Mouse (Mus musculus) large intestine, adult 2 months (tissue): ENCODE measurements around the gene Spx. TPM values are rescaled to one million over a fixed set of nuclear protein-coding genes. Genes with fewer than 3 reads are reported as not detected.

Experiments used
- DNase-seq: peaks from one replicate; pipeline ENCODE4 v3.0.0-alpha.2; 2012; ENCODE audit warnings: low read depth, low spot score
- WGBS: fragments of 180-500 bp; shearing (Covaris S2); methylation state at CpG from one replicate; pipeline ENCODE4 v1.1.7; 2018; 5-methylcytosine and 5-hydroxymethylcytosine counted together
- polyA plus RNA-seq: library from polyadenylated mRNA; depleted of rRNA; stranded (reverse); fragments of >200 nt; gene quantifications from 2 replicates; pipeline ENCODE4 v1.2.3, GENCODE M21; 2012; rRNA removed

Spx gene
- polyA plus RNA-seq, result 0.27 and 0.36 TPM in 2 replicates

DNA sequence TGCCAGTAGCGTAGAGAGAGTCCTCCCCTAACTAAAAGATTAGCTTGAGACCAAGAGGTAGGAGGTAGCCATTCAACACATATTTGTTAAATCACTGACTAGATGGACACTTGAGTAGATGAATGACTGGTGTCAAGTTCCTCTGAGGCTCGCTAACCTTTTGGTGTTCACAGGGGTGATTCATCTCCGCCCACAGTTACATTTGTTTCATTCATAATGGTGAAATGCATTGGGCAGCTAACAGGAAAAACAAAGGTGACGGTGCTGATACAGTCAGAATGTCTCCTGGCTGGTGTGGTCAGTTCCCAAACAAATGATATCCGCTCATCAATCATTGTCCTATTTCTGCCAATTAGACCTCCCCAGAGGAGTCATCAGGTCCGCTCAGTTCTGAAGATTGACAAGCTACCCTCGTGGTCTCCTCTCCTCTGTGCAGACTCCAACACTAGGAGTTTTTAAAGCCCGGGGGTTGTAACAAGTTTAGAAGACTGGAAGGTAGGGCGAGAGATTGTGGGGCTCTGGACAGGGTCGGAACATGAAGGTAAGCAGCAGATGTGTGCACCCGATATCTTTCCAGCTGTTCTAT is at the start of gene Spx:
Spx (plus strand) TSS at position 536 of the 586 bp plus-strand sequence.
- no peak for DNase-seq

GRCm38 (mm10) chr6:142365742-142366472 is 47.3 kb upstream of the Spx start:
- DNase-seq, result no peak
- 76% methylated on average over 8 of the region's 8 CpGs for WGBS

More for the DNA sequence above, at the start of gene Spx:
- WGBS, result 77% methylated on average over 11 of the region's 11 CpGs

DNA sequence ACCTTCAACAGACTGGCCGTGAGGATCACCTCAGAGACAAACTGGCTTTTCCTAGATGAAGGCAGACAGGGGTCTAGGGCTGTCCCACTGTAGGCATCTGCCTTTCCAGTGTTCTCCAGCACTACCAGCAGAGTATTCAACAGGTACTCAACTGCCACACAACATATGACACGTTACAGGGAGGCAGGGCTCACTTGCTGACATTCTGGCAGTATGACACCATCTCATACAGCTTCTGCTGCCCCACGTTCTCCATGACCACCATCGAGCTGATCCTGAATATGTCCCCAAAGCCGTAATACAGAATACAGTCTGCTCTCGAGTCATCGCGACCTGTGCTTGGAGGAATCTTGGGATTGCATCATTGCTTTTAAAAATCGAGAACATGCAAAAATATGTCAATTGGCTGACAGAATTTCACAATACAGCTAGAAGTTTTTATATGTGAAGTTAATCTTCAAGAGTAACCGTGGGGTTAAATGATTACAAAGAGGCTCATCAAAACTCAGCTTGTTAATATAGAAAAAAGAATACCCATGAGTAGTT is 46.7 kb upstream of the Spx start:
- WGBS, result 89% methylated on average over 10 of the region's 10 CpGs
- DNase-seq, result no peak

DNA sequence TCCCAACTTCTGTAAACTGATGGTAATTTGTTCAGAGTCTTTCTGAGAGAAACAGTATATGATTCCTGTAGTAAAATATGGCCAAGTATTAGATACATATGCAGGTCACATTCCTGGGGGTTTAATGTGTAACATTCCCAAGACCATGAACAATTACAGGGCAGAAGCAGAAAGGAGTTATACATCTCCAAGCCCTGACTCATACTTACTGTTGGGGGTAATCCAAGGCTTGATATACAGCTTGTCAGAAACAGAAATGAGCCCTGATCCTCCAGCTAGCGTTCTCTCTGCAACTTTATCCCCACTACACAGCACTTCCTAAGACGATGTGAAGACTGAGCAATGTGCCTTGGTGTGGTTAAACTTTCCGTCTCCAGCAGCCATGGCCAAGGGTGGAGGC is 45.7 kb upstream of the Spx start:
- DNase-seq, result no peak
- WGBS, result 88% methylated on average over 3 of the region's 3 CpGs

DNA sequence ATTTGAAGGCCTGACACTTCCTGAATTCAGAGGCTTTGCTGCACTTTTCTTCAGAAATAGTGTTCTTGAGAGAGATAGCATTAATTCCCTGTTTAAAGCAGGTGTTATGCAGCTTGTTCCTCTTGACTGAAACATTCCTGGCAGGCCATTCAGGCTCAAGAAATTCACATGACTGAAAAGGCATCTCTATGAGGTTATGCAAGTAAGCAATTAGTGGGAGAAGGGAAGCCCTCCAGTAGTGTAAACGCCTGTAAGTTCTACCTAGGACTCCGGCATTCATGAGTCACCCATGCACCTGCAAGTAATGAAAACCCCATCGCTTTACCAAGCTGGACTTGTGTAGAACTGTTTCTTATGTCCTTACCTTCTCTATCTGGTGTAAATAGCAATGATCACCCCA is 43.7 kb upstream of the Spx start:
- WGBS, result 84% methylated on average over 3 of the region's 3 CpGs
- DNase-seq, result no peak

GRCm38 (mm10) chr6:142377081-142377480 is 36.2 kb upstream of the Spx start:
- 56% methylated on average over 1 of the region's 1 CpGs for WGBS
- no peak for DNase-seq

DNA sequence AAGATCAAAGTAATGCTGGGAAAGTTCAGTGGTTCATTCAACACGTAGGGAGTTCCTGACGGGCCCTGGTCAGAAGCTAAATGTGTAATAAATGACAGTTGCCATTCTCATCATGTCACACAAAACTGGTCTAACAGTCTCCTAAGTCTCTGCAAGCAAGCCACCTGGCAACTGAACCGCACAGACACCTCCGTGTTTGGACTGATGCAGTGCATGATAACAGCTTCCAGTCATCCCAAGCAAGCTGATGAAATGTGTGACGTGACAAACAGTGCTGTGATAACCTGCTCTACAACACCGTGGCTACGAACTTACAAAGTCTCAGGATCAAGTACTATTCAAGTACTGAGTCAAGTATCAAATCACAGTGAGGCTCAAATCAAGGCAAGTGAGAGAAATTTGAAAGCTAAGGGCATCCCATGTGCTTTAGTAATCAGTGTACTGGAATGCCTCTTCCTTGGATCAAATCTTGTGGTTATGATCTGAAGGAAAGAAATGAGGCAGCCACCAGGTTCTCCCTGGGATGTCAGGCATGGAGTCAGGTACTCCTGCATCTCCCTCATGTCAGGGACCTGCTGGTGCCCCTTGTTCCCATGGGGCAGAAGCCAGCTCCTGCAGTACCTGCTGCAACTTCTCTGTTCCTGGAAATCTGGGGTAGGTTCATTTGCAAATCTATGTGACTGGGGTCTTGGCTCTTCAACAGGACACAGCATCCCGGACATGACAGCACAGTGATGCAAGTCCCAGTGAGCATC is 34.5 kb upstream of the Spx start:
- no peak for DNase-seq
- WGBS, result 90% methylated on average over 8 of the region's 8 CpGs

DNA sequence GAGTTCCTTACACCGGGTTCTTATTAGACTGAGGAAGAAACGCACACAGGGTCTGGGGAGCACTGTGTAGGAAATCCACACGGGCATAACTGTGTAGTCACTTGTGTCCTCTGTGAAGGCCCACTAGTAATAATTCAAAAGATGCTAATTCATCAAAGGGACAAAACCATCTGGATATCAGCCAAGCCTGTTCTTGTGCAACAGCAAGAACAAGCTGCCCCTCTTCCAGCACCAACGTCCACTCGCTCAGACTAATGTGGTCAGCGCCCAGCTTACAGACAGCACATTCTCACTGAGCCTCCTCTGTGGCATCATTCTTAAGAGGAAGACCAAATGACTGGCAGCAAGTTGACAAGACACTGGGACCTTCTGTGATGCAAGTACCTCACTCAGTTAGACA is 33.3 kb upstream of the Spx start:
- WGBS, result 86% methylated on average over 6 of the region's 6 CpGs
- no peak for DNase-seq

DNA sequence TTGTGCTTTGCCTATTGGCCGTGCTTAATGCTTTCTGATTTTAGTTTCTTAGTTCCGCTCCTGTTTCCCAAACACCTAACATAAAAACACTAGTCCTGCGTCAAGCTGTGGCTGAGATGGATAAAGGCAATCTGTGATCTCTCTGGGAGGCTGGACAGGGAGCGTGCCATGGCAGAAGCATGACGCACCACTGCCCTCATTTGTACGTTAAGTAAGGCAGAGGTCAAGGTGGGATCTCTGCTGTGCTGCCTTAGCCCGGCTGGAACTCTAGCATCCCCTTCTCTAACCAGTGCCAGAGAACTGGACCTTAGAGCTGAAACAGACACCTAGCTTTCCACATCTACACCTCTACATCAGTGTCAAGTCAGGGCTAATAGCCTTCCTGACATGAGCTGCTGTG is 31.6 kb upstream of the Spx start:
- DNase-seq, result no peak
- 94% methylated on average over 7 of the region's 7 CpGs for WGBS

- 92% methylated on average over 9 of the region's 9 CpGs for WGBS
- no peak for DNase-seq
Observed at GRCm38 (mm10) chr6:142384521-142384920, 28.7 kb upstream of the Spx start.

DNA sequence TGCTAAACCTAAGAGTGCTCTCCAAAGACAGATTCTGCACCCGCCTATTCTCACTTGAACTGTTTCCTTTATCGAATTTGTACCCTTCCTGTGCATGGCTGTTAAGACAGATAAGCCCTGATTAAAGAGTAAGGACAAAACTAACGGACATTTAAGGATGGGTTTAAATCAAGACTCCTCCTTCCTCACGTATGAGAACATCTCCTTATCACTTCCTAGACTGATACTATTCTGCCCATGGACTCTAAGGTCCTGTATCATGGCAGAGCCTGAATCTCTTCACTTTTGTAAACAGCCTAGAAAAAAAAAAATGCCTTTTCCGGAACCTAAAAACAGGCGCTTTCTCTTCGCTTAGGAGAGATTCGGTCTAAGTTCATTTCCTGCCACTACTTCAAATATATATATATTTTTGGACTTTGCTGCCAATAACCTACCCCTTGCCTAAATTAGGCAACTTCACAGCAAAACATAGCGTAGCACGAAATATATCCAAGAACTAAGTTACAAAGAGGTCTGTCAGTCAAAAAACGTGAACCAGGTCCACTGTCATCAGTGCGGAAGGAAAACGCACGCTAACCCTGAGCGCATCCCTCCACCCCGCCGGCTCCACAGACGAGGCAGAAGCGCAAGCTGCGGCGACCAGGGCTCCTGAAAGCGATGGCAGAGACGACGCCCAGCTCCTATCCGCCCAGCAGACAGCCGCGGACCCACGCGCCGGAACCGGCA is 26.8 kb upstream of the Spx start:
- DNase-seq, result no peak
- WGBS, result 3% methylated on average over 31 of the region's 31 CpGs

DNA sequence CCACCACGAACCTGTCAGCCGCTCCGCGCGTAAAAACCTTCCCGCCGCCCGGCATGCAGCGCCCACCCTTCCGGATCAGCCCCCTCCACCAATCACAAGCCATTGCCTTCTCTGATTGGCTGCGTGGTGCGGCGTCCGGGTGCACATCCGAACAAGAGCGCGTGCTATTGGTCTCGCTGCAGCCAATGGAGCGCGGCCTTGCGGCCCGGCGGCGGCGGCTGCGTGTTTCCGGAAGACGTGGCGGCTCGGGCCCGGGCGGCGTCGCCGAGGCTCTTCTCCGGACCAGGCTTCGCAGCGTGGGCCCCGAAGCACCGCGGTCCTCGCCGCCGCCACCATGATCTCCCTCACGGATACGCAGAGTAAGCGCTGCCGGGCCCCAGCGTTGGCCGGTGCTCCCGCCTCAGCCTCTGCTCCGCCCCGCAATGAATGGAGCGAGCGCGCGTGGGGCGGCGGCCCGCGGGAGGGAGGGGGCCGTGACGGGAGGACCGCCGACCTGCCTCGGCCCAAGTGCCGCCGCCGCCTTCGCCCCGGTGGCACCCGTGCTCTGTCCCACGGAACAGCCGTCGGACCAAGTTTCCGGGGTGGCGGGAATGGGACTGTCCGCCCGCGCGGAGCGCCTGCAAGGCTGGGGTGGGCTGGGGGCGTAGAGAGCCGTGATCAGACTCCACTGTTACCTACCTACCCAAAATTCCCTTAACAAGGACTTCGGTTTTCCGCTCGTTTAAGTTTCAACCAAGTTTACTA is 26.1 kb upstream of the Spx start, which contains the start of the genes Recql and Golt1b:
Recql (minus strand) TSS at position 77 of the 744 bp plus-strand sequence.
Golt1b (plus strand) TSS at position 211 of the 744 bp plus-strand sequence.
- 1% methylated on average over 87 of the region's 87 CpGs for WGBS
- DNase-seq, result peak; percentile 88

DNA sequence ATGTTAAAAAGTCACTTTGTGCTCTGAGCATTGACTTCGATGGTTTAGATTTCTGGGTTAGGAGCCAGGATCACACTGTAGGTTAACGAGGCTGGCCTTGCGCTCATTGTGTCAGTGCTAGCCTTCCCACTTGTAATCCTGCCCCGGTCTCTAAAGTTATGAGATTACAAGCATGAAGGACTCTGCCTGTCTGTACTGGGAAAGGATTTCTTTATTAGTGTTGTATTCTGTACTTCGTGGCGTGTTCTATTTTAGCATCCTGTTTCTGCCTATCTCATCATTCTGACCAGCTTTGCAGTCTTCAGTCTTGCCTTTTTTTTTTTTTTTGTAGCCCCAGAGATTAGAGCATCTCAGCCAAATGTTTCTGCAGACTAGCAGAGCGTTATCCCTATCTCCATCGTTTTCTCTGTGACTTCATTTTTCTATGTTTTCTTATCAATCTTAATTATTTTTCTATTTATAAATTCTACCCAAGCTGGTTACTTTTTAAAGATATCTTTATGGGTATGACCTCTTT is 25.4 kb upstream of the Spx start:
- DNase-seq, result no peak
- 12% methylated on average over 8 of the region's 8 CpGs for WGBS

DNA sequence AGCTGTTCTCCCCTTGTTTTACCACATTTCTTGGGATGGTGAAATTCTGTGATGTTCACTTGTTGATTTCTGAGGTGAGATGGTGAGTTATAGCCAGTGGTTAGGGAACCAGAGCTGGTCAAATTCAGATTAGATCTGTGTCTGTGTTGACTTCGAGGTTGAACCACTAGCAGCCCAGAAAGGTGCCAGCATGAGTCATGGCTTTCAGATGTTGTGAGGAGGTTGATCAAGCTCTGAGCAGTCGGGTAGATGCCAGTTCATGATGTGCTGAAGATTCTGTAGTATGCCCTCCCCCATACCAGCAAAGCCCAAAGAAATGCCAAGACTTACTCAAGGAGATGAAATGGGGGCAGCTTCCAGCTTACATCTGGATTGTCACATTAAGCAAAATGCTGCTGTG is 24.1 kb upstream of the Spx start:
- DNase-seq, result no peak
- WGBS, result 53% methylated on average over 2 of the region's 2 CpGs

DNA sequence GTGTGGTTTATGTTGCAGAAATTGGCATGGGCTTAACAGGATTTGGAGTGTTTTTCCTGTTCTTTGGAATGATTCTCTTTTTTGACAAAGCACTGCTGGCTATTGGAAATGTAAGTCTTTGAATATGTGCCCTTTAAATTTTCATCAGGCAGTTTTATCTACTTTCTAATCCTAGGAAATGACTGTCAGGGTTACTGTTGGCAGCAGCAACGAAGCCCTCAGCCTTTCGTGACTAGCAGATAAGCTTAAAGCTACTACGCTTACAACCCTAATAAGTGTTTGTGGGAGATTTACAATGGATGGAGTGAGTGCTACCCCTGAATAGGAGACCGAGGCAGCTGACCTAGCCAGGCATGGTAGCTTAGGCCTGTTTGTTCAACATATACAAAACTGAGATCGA is 20.9 kb upstream of the Spx start:
- no peak for DNase-seq
- 81% methylated on average over 5 of the region's 5 CpGs for WGBS

DNA sequence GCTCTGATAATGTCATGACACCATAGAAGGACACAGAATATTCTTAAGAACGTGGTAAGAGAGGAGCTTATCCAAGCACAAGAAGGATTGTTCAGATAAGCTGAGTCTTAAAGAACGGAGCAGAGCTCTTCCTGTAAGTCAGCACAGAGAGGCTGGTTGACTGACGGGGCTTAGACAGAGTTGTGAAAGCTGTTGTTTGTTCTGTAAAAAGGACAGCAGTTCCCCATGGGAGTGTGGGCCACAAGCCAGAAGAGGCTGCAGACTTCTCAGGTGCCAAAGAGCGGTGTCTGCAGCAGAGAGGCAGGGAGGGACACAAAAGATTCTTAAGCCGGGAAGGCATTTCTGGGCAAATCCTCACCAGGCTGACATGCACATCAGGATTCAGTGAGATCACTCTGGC is 18.6 kb upstream of the Spx start:
- 85% methylated on average over 5 of the region's 5 CpGs for WGBS
- no peak for DNase-seq

DNA sequence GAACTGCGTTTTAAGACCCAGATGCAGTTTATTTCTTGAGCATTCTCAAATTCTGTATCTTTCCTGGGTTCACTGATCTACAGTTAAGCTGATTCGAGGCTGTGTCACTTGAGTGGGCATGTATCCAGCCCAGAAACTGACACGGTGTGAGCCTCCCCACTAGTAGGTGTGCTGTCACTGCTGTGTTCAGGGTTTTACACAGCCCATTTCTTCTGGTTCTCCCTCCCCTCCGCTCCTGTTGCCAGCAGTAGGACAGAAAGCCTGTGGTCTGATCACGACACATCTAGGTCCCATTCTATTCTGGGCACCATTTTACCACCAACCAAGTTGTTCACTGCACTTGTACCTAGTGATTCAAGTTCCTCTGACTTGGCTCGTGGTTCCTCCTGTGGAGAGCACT is 17.5 kb upstream of the Spx start:
- no peak for DNase-seq
- WGBS, result 85% methylated on average over 6 of the region's 6 CpGs

- 47% methylated on average over 1 of the region's 1 CpGs for WGBS
Observed at GRCm38 (mm10) chr6:142411140-142411539, 2.1 kb upstream of the Spx start.

DNA sequence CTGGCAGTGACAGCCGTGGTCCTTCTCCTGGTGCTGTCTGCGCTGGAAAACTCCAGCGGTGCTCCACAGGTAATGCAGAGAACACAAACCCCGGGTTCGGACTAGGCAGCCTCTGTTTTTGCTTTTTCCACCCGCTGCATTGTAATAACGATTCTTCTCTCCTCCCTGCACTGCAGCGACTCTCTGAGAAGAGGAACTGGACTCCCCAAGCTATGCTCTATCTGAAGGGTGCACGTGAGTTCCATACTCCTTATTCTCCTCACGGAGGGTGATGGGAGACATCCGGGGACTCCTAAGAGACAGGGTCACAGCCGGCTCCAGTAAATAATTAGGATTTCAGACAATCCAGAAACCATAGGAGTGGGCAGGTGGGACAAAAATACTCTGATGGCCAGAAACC is 604 bp downstream of the Spx start:
- 17% methylated on average over 12 of the region's 12 CpGs for WGBS
- no peak for DNase-seq

More at GRCm38 (mm10) chr6:142411140-142411539, 2.1 kb upstream of the Spx start:
- no peak for DNase-seq
